Mouse (Mus musculus) liver (tissue): ENCODE results near the gene Nrap.

Experiments used
- DNase-seq: peaks from one replicate; pipeline ENCODE4 v3.0.0-alpha.2; 2020; ENCODE audit warnings: mixed read lengths

Gene Nrap

GRCm38 (mm10) chr19:56396227-56396626 lies 6.4 kb upstream of the Nrap start:
- DNase-seq: no peak

- DNase-seq: no peak
Measured at GRCm38 (mm10) chr19:56395183-56395935, 5.5 kb upstream of the Nrap start.

- DNase-seq: no peak
Measured at GRCm38 (mm10) chr19:56393311-56393866, 3.6 kb upstream of the Nrap start.

GRCm38 (mm10) chr19:56391307-56392046 lies 1.6 kb upstream of the Nrap start:
- DNase-seq: peak; percentile 95

GRCm38 (mm10) chr19:56389176-56389575 lies 661 bp downstream of the Nrap start:
- no peak for DNase-seq

- no peak for DNase-seq
Measured at GRCm38 (mm10) chr19:56387726-56388302, 2.0 kb downstream of the Nrap start.

GRCm38 (mm10) chr19:56386095-56386494 lies 3.7 kb downstream of the Nrap start:
- DNase-seq: no peak

- DNase-seq: no peak
Measured at GRCm38 (mm10) chr19:56385546-56385945, 4.3 kb downstream of the Nrap start.

- peak; percentile 39 for DNase-seq
Measured at GRCm38 (mm10) chr19:56381407-56381806, 8.4 kb downstream of the Nrap start.

- DNase-seq: no peak
Measured at GRCm38 (mm10) chr19:56380341-56380740, 9.5 kb downstream of the Nrap start.

GRCm38 (mm10) chr19:56378554-56379172 lies 11.2 kb downstream of the Nrap start:
- DNase-seq: no peak

GRCm38 (mm10) chr19:56378007-56378406 lies 11.8 kb downstream of the Nrap start:
- no peak for DNase-seq

- no peak for DNase-seq
Measured at GRCm38 (mm10) chr19:56374011-56374410, 15.8 kb downstream of the Nrap start.

GRCm38 (mm10) chr19:56373246-56373645 lies 16.6 kb downstream of the Nrap start:
- DNase-seq: no peak

GRCm38 (mm10) chr19:56372226-56372625 lies 17.6 kb downstream of the Nrap start:
- no peak for DNase-seq

- DNase-seq: no peak
Measured at GRCm38 (mm10) chr19:56370389-56371150, 19.3 kb downstream of the Nrap start.

- no peak for DNase-seq
Measured at GRCm38 (mm10) chr19:56368912-56369311, 20.9 kb downstream of the Nrap start.

GRCm38 (mm10) chr19:56367778-56368177 lies 22.1 kb downstream of the Nrap start:
- no peak for DNase-seq

GRCm38 (mm10) chr19:56366625-56367024 lies 23.2 kb downstream of the Nrap start:
- no peak for DNase-seq

GRCm38 (mm10) chr19:56366168-56366567 lies 23.7 kb downstream of the Nrap start:
- DNase-seq: no peak

- DNase-seq: no peak
Measured at GRCm38 (mm10) chr19:56364563-56364962, 25.3 kb downstream of the Nrap start.

GRCm38 (mm10) chr19:56363721-56364460 lies 25.9 kb downstream of the Nrap start:
- DNase-seq: no peak
